Mouse (Mus musculus): ENCODE measurements at regions not wholly inside any gene's neighbourhood (a gene's known extent, or its start where the extent isn't known, plus 50 kb on each side); places are given as distances from the start of the nearest gene placed in this dataset.
A peak's percentile ranks its signal among the peaks of the same experiment; 100 is the strongest.
"Not testable (repeated sequence)": the region's sequence is repeated elsewhere in the genome, so short reads cannot be mapped to it uniquely, and the experiment has no call there.

DNA sequence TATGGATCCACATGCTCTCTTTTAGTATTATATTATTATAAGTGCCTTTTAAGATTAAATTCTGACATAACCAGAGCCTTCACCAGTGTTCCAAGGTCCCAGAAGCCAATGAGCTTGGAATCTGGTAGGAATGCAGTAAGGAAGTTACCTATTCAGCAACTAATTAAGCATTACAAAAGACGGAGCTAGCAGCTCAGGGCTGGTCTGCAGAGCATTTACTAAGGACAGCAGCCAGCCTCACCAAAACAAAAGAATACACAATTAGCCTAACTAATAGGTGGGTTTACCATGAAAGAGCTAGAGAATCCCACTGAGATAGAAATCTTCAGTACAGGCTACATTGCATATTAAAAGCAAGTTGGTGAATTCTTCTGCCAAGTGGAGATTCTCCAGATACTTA, 164.1 kb downstream of the Rdh14 start:
- not testable (repeated sequence) for ATAC-seq; H3K27ac ChIP-seq (ENCODE audit: low read length); H3K36me3 ChIP-seq (ENCODE audit: control insufficient read depth, insufficient read depth, low read length); H3K9ac ChIP-seq (ENCODE audit: low read depth, low read length); H3K4me3 ChIP-seq (ENCODE audit: low read depth, low read length); H3K9me3 ChIP-seq (replicated peaks; ENCODE audit: control insufficient read depth, low read length, poor library complexity, severe bottlenecking); H3K4me1 ChIP-seq (ENCODE audit: control insufficient read depth, insufficient read depth, low read length); H3K27me3 ChIP-seq (ENCODE audit: control insufficient read depth, insufficient read depth, low read depth, low read length); H3K4me2 ChIP-seq (ENCODE audit: low read length)
- WGBS = 65% methylated on average over 1 of the region's 1 CpGs

- no peaks in the 10 kb centered on the region for H3K4me1 ChIP-seq (ENCODE audit: control insufficient read depth, insufficient read depth, low read length)
- no peak overlapping the region for H3K27ac ChIP-seq (ENCODE audit: low read length)
- no peak for ATAC-seq
- H3K4me2 ChIP-seq (ENCODE audit: low read length) = no peak overlapping the region
- 73% methylated on average over 1 of the region's 1 CpGs for WGBS
- H3K9me3 ChIP-seq (replicated peaks; ENCODE audit: control insufficient read depth, low read length, poor library complexity, severe bottlenecking) = no peaks in the 10 kb centered on the region
- H3K9ac ChIP-seq (ENCODE audit: low read depth, low read length) = no peak overlapping the region
- no peak overlapping the region for H3K4me3 ChIP-seq (ENCODE audit: low read depth, low read length)
- H3K27me3 ChIP-seq (ENCODE audit: control insufficient read depth, insufficient read depth, low read depth, low read length) = no peaks in the 10 kb centered on the region
- no peaks in the 10 kb centered on the region for H3K36me3 ChIP-seq (ENCODE audit: control insufficient read depth, insufficient read depth, low read length)
Measured at GRCm38 (mm10) chr12:10562966-10563365, 172.4 kb downstream of the Rdh14 start.

- WGBS = 91% methylated on average over 2 of the region's 2 CpGs
Measured at GRCm38 (mm10) chr12:10567881-10568280, 177.3 kb downstream of the Rdh14 start.

GRCm38 (mm10) chr12:10571643-10572377, 181.2 kb downstream of the Rdh14 start:
- no peak overlapping the region; the same call in 1 of the 2 replicates for H3K4me2 ChIP-seq (ENCODE audit: low read length)
- no peaks in the 10 kb centered on the region for H3K4me1 ChIP-seq (ENCODE audit: control insufficient read depth, insufficient read depth, low read length)
- no peak overlapping the region for H3K4me3 ChIP-seq (ENCODE audit: low read depth, low read length)
- H3K9ac ChIP-seq (ENCODE audit: low read depth, low read length) = no peak overlapping the region
- peak; percentile 60; the same call in 1 of the 2 replicates for ATAC-seq
- WGBS = 55% methylated on average over 11 of the region's 11 CpGs
- H3K36me3 ChIP-seq (ENCODE audit: control insufficient read depth, insufficient read depth, low read length) = no peaks in the 10 kb centered on the region
- H3K9me3 ChIP-seq (replicated peaks; ENCODE audit: control insufficient read depth, low read length, poor library complexity, severe bottlenecking) = no peaks in the 10 kb centered on the region
- H3K27ac ChIP-seq (ENCODE audit: low read length) = no peak overlapping the region
- H3K27me3 ChIP-seq (ENCODE audit: control insufficient read depth, insufficient read depth, low read depth, low read length) = no peaks in the 10 kb centered on the region

More at GRCm38 (mm10) chr12:10567881-10568280, 177.3 kb downstream of the Rdh14 start:
- Histone ChIP-seq H3K27ac (ENCODE audit: low read length) (no peak overlapping the region), H3K9ac (ENCODE audit: low read depth, low read length) (no peak overlapping the region), H3K9me3 (replicated peaks; ENCODE audit: control insufficient read depth, low read length, poor library complexity, severe bottlenecking) (no peaks in the 10 kb centered on the region), H3K27me3 (ENCODE audit: control insufficient read depth, insufficient read depth, low read depth, low read length) (no peaks in the 10 kb centered on the region), H3K4me3 (ENCODE audit: low read depth, low read length) (no peak overlapping the region), H3K4me2 (ENCODE audit: low read length) (no peak overlapping the region), H3K4me1 (ENCODE audit: control insufficient read depth, insufficient read depth, low read length) (no peaks in the 10 kb centered on the region), H3K36me3 (ENCODE audit: control insufficient read depth, insufficient read depth, low read length) (no peaks in the 10 kb centered on the region)
- no peak for ATAC-seq

DNA sequence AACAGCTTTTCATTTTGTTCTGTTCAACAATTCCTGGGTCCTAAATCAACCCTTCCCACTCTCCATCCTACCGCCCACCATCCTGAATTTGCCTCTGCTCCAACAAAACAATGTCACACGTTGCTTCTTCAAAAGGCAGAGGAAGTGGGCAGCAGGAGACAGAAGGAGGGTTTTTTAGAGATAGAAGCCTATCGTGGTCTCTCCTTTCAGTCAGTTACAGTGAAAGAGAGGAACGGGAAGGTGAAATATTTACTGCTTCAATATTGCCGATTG, 181.7 kb downstream of the Rdh14 start:
- Histone ChIP-seq H3K9me3 (replicated peaks; ENCODE audit: control insufficient read depth, low read length, poor library complexity, severe bottlenecking) (no peaks in the 10 kb centered on the region), H3K4me3 (ENCODE audit: low read depth, low read length) (no peak overlapping the region), H3K9ac (ENCODE audit: low read depth, low read length) (no peak overlapping the region), H3K27me3 (ENCODE audit: control insufficient read depth, insufficient read depth, low read depth, low read length) (no peaks in the 10 kb centered on the region), H3K4me2 (ENCODE audit: low read length) (no peak overlapping the region; the same call in 1 of the 2 replicates), H3K36me3 (ENCODE audit: control insufficient read depth, insufficient read depth, low read length) (no peaks in the 10 kb centered on the region), H3K27ac (ENCODE audit: low read length) (no peak overlapping the region), H3K4me1 (ENCODE audit: control insufficient read depth, insufficient read depth, low read length) (no peaks in the 10 kb centered on the region)
- ATAC-seq = no peak
- 64% methylated on average over 5 of the region's 5 CpGs for WGBS

GRCm38 (mm10) chr12:10573381-10573780, 182.8 kb downstream of the Rdh14 start:
- Histone ChIP-seq H3K27ac (ENCODE audit: low read length) (no peak overlapping the region), H3K9ac (ENCODE audit: low read depth, low read length) (no peak overlapping the region), H3K36me3 (ENCODE audit: control insufficient read depth, insufficient read depth, low read length) (no peaks in the 10 kb centered on the region), H3K9me3 (replicated peaks; ENCODE audit: control insufficient read depth, low read length, poor library complexity, severe bottlenecking) (no peaks in the 10 kb centered on the region), H3K27me3 (ENCODE audit: control insufficient read depth, insufficient read depth, low read depth, low read length) (no peaks in the 10 kb centered on the region), H3K4me2 (ENCODE audit: low read length) (no peak overlapping the region), H3K4me1 (ENCODE audit: control insufficient read depth, insufficient read depth, low read length) (no peaks in the 10 kb centered on the region), H3K4me3 (ENCODE audit: low read depth, low read length) (no peak overlapping the region)
- WGBS = 89% methylated on average over 9 of the region's 9 CpGs
- ATAC-seq = no peak

GRCm38 (mm10) chr12:10582840-10583614, 192.5 kb downstream of the Rdh14 start:
- Histone ChIP-seq H3K4me2 (ENCODE audit: low read length) (no peak overlapping the region), H3K4me1 (ENCODE audit: control insufficient read depth, insufficient read depth, low read length) (no peaks in the 10 kb centered on the region), H3K4me3 (ENCODE audit: low read depth, low read length) (no peak overlapping the region), H3K36me3 (ENCODE audit: control insufficient read depth, insufficient read depth, low read length) (no peaks in the 10 kb centered on the region), H3K9me3 (replicated peaks; ENCODE audit: control insufficient read depth, low read length, poor library complexity, severe bottlenecking) (no peaks in the 10 kb centered on the region), H3K27ac (ENCODE audit: low read length) (no peak overlapping the region), H3K9ac (ENCODE audit: low read depth, low read length) (no peak overlapping the region), H3K27me3 (ENCODE audit: control insufficient read depth, insufficient read depth, low read depth, low read length) (no peaks in the 10 kb centered on the region)
- no peak for ATAC-seq
- 77% methylated on average over 4 of the region's 4 CpGs for WGBS

DNA sequence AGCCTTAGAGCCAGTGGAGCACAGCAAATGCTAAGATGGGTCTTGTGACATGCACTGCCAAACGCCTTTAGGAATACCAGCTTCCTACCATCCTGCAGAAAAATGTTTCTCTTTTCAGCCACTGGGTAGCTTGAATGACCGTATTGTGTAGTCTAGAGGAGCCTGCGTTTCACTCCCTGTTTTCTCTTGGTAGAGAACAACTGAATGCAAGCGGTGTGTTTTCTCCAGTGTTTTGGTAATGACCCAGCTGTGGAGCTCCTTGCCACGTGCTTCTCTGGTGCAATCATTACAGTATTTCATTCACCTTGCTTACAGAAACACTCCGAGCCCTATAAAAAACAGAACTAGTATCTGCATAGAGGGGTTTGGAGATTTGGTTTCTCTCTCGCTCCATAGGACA, 193.5 kb downstream of the Rdh14 start:
- no peak for ATAC-seq
- H3K27me3 ChIP-seq (ENCODE audit: control insufficient read depth, insufficient read depth, low read depth, low read length) = no peaks in the 10 kb centered on the region
- H3K4me1 ChIP-seq (ENCODE audit: control insufficient read depth, insufficient read depth, low read length) = no peaks in the 10 kb centered on the region
- H3K4me2 ChIP-seq (ENCODE audit: low read length) = no peak overlapping the region
- H3K9me3 ChIP-seq (replicated peaks; ENCODE audit: control insufficient read depth, low read length, poor library complexity, severe bottlenecking) = no peaks in the 10 kb centered on the region
- H3K9ac ChIP-seq (ENCODE audit: low read depth, low read length) = no peak overlapping the region
- H3K4me3 ChIP-seq (ENCODE audit: low read depth, low read length) = no peak overlapping the region
- H3K27ac ChIP-seq (ENCODE audit: low read length) = no peak overlapping the region
- 72% methylated on average over 7 of the region's 7 CpGs for WGBS
- H3K36me3 ChIP-seq (ENCODE audit: control insufficient read depth, insufficient read depth, low read length) = no peaks in the 10 kb centered on the region

DNA sequence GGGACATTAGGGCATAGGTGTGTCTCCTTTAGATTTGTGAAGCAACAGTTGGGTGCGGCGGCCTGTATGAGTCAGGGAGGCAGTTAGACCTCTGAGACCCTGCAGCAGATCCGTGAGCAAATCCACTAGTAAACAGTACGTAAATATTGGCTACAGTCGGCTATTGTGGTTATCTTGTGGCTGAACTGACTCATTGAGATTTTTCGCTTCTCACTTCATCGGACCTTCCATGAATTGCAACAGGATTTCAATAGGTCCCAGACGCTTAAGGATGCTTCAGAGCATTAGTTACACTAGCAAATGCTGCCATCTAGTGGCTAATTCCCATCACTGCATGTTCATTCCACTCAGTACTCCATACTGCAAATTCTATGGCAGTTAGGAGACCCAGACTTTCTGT, 199.0 kb downstream of the Rdh14 start:
- H3K4me1 ChIP-seq (ENCODE audit: control insufficient read depth, insufficient read depth, low read length) = no peaks in the 10 kb centered on the region
- no peak overlapping the region for H3K4me3 ChIP-seq (ENCODE audit: low read depth, low read length)
- no peaks in the 10 kb centered on the region for H3K27me3 ChIP-seq (ENCODE audit: control insufficient read depth, insufficient read depth, low read depth, low read length)
- 40% methylated on average over 8 of the region's 8 CpGs for WGBS
- no peak overlapping the region for H3K4me2 ChIP-seq (ENCODE audit: low read length)
- H3K9me3 ChIP-seq (replicated peaks; ENCODE audit: control insufficient read depth, low read length, poor library complexity, severe bottlenecking) = no peaks in the 10 kb centered on the region
- H3K27ac ChIP-seq (ENCODE audit: low read length) = no peak overlapping the region
- H3K9ac ChIP-seq (ENCODE audit: low read depth, low read length) = no peak overlapping the region
- peak; percentile 97 for ATAC-seq
- no peaks in the 10 kb centered on the region for H3K36me3 ChIP-seq (ENCODE audit: control insufficient read depth, insufficient read depth, low read length)
